Mouse (Mus musculus) 3134 (cell line): ENCODE data around the gene Olfr56.
"Not testable (repeated sequence)": the region's sequence is repeated elsewhere in the genome, so short reads cannot be mapped to it uniquely, and the experiment has no call there.

Experiments used
- DNase-seq: peaks from one replicate; pipeline ENCODE4 v3.0.0-alpha.2; 2011; ENCODE audit warnings: low spot score; ENCODE audit not compliant: insufficient read length; ENCODE audit errors: extremely low read depth

Gene Olfr56

GRCm38 (mm10) chr11:48978240-48978939, at the start of gene Olfr56:
Gene Olfr56 (plus strand): TSS chr11:48978889.
- DNase-seq, result not testable (repeated sequence)

DNA sequence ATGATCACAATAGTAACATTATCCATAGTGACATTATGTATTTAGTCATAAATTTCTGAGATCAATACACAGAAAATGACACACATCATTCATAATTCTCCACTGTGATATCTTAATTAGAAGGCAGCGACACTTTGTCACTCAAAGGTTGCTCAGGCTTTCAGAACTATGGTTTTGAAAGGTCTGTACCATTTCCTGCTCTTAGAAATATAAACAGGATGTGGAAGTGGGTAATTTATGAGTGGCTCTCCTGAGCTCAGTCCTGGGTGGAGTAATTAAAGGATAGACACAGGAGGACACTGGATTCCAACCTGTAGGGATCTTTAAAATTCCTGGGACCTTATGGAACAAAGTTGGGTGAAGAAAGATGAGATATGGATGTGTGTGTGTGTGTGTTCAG, 45.3 kb upstream of the Olfr56 start:
- DNase-seq, result not testable (repeated sequence)

- DNase-seq, result not testable (repeated sequence)
Measured at GRCm38 (mm10) chr11:48933923-48934322, 44.8 kb upstream of the Olfr56 start.

DNA sequence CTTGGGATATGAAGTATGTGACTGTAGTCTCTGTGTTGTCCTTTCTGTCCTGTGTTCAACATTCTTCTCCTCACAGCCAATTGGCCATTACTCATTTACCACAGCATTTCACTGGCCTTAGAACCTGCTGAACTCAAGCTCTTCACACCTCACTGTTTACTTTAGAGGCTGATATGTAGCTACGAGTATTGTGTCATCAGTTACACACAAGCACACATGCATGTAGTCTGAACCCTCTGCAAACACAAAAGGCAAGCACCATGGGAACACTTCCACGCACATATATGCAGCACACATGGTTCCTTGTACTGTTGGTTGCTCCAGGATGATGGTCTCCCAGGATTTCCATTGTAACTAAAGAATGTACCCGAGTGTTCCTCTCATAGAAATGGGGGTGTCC, 43.4 kb upstream of the Olfr56 start:
- not testable (repeated sequence) for DNase-seq

DNA sequence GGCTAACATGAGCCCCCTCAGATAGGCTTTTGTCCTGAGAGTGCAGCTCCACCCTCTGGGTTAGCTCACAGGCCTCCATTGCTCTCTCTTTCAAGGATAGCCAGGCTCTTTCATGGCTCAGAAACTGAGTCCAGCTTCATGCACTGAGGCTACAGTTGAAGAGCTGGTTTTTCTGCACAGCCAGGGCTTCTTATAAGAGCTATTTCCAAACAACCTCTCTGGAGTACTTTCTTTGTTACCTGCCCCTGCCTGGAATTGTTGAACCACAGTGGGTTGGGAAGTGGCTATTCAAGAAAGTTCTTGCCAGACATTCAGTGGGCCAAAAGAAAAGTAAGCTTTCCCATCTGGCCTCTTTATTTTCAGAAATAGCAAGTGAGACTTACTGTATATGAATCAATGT, 39.4 kb upstream of the Olfr56 start:
- DNase-seq, result not testable (repeated sequence)

DNA sequence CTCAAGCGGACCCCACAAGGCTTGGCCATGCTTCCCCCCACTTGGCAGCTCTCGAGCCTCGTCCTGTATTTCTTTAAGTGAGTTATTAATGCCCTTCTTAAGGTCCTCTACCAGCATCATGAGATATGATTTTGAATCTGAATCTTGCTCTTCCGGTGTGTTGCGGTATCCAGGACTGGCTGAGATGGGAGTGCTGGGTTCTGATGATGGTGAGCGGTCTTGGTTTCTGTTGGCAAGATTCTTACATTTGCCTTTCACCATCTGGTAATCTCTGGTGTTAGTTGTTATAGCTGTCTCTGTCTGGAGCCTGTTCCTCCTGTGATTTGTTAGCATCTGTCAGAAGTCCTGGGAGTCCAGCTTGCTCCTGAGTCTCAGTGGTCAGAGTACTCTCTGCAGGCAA, 32.6 kb upstream of the Olfr56 start, which contains the start of gene Psme2b:
TSS of gene Psme2b (minus strand) at position 101 of the 400 bp plus-strand sequence.
- not testable (repeated sequence) for DNase-seq

DNA sequence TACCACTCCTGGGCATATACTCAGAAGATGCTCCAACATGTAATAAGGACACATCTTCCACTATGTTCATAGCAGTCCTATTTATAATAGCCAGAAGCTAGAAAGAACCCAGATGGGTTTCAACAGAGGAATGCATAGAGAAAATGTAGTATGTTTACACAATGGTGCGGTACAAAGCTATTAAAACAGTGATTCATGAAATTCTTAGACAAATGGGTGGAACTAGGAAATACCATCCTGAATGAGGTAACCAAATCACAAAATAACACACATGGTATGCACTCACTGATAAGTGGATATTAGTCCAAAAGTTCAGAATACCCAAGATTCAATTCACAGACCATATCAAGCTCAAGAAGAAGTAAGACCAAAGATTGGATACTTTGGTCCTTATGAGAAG, 4.0 kb upstream of the Olfr56 start:
- not testable (repeated sequence) for DNase-seq

DNA sequence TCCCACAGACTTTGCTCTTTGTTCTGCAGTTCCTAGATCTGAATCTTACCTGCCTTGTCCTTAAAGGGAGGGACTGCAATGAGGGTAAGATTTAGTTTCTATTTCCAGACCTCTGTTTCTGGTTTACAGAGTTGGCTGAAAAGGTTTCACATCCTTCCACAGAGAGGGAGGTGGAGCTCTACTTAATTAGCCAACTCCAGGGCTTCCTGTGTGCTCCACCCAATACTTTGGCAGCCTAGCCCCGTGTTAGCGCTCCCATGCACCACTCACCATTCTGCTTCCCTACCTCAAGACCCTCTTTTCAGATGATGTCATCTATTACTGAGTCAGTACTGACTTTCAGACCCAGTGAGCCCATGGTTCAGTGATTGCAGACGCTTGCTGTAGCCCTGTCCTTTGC, 562 bp downstream of the Olfr56 start, which contains the start of gene 9930111J21Rik1:
TSS of gene 9930111J21Rik1 (minus strand) at position 148 of the 400 bp plus-strand sequence.
- DNase-seq, result not testable (repeated sequence)

GRCm38 (mm10) chr11:48980052-48980451, 1.4 kb downstream of the Olfr56 start:
- not testable (repeated sequence) for DNase-seq

- DNase-seq, result not testable (repeated sequence)
Measured at GRCm38 (mm10) chr11:48982848-48983247, 4.2 kb downstream of the Olfr56 start.

DNA sequence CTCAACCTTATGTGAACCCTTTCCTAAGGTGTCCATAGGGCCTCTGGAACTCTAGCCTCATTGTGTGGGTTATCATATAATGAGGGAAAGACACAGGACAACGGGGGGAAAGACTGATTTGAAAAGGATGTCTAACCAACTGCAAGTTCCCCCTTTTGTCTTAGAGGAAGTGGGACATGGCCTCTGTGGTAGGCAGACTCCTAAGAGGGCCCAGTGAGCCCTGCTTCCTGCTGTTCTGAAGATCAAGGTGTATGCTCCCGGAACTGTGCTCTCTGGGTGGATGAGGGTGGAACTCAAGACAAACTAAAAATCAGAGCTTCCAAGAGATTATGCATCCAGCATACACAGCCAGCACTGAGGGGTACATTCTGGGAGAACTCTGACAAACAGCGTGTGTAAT, 9.5 kb downstream of the Olfr56 start:
- DNase-seq, result not testable (repeated sequence)

GRCm38 (mm10) chr11:48989981-48990380, 11.3 kb downstream of the Olfr56 start:
- DNase-seq, result not testable (repeated sequence)

- not testable (repeated sequence) for DNase-seq
Measured at GRCm38 (mm10) chr11:48991740-48992520, 13.2 kb downstream of the Olfr56 start, which contains the start of gene Gm12185. Gene Gm12185 (minus strand): TSS chr11:48992226.

DNA sequence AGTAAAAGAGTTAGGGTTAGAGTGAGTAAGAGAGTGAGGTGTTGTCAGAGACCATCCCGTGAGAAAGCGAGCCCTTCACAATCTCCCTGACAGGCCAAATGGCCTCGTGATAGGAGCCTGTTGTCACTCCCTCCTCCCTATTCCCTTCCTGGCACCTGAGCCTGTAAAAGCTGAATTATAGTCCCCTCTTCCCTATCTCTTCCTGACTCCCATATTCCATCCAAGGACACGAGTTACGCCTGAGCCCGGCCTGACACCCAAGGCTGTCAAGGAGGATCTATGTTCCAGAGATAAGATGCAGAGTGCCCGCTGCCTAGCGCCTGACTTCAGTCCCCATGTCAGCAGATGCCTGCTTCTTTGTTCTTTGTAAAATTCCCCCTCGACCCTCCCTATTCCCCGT, 14.6 kb downstream of the Olfr56 start:
- DNase-seq, result not testable (repeated sequence)

DNA sequence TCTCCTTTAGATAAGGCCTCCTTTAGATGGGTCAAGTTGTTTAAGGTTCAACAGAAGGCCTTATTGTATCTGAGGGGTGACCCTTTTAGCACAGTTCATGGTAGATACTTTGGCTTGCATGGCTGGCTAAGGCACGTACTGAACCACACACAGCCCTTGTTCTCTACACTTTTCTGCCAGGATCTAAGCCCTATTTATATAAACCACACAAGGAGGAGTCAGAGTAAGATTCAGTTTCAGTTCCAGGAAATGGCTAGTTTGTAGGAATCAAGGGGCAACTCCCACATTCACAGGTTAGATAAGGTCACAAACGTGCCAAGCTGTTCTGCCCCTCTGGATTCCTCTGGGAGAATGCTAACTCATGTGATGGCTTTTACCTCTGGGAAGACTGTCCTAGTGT, 15.3 kb downstream of the Olfr56 start, which contains the start of gene Tgtp1:
TSS of gene Tgtp1 (minus strand) at position 155 of the 400 bp plus-strand sequence.
- DNase-seq, result not testable (repeated sequence)

- not testable (repeated sequence) for DNase-seq
Measured at GRCm38 (mm10) chr11:49000411-49000810, 21.7 kb downstream of the Olfr56 start.

- DNase-seq, result not testable (repeated sequence)
Measured at GRCm38 (mm10) chr11:49006317-49006716, 27.6 kb downstream of the Olfr56 start.

DNA sequence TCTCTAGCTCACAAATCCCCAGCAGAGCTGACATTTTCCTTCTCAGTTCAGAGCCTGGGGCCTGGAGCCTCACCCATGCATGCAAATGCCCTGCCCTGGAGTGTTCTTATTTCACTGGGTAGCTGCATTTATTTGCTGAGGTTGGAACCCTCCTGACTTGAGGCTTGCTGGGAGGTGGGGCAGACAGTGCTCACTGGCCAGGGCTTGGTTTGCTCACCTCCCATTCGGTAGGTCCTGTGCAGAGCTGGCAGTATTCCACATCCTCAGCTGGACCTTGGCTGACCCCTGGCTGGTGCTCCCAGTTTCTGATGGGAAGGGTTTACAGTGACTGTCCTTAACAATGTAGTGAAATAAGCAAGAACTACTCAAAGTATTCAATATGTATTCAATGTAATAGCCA, 28.1 kb downstream of the Olfr56 start:
- DNase-seq, result not testable (repeated sequence)

DNA sequence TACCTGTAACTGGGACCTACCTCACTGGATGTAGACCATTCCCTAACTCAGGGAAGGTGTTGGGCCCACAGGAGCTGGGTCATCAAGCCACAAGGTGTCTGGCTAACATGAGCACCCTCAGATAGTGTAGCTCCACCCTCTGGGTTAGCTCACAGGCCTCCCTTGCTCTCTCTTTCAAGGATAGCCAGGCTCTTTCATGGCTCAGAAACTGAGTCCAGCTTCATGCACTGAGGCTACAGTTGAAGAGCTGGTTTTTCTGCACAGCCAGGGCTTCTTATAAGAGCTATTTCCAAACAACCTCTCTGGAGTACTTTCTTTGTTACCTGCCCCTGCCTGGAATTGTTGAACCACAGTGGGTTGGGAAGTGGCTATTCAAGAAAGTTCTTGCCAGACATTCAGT, 33.4 kb downstream of the Olfr56 start:
- DNase-seq, result not testable (repeated sequence)

- DNase-seq, result not testable (repeated sequence)
Measured at GRCm38 (mm10) chr11:49050064-49050463, 71.4 kb downstream of the Olfr56 start.
